Mouse (Mus musculus): ENCODE results near the gene Slc25a25. TPM values are rescaled to one million over a fixed set of nuclear protein-coding genes. Genes with fewer than 3 reads are reported as not detected.

Gene Slc25a25
- polyA plus RNA-seq, 1 experiment from 2014 or later: 24.6 TPM

- Histone ChIP-seq H3K27ac (peak overlapping the region; percentile 51; the same call in 1 of the 2 replicates), H3K9me3 (no peaks in the 10 kb centered on the region), H3K9ac (no peak overlapping the region), H3K4me1 (peaks cover 41% of the 10 kb centered on the region), H3K4me3 (no peak overlapping the region), H3K27me3 (no peaks in the 10 kb centered on the region), H3K4me2 (no peak overlapping the region), H3K36me3 (0 out of 2 replicates have a peak, but pooled peaks cover 6% of the 10 kb centered on the region)
- ATAC-seq (ENCODE audit: insufficient number of reproducible peaks, insufficient read depth, low FRiP score, low TSS enrichment, low read depth): no peak
- WGBS: 75% methylated on average over 1 of the region's 1 CpGs
Measured at GRCm38 (mm10) chr2:32440632-32441031, 10.6 kb downstream of the Slc25a25 start.

GRCm38 (mm10) chr2:32440164-32440563 lies 11.1 kb downstream of the Slc25a25 start:
- 67% methylated on average over 2 of the region's 2 CpGs for WGBS
- H3K27ac ChIP-seq: no peak overlapping the region
- 0 out of 2 replicates have a peak, but pooled peaks cover 4% of the 10 kb centered on the region for H3K36me3 ChIP-seq
- H3K4me3 ChIP-seq: no peak overlapping the region
- ATAC-seq (ENCODE audit: insufficient number of reproducible peaks, insufficient read depth, low FRiP score, low TSS enrichment, low read depth): no peak
- H3K4me1 ChIP-seq: peaks cover 38% of the 10 kb centered on the region
- no peak overlapping the region for H3K4me2 ChIP-seq
- no peak overlapping the region for H3K9ac ChIP-seq
- no peaks in the 10 kb centered on the region for H3K27me3 ChIP-seq
- H3K9me3 ChIP-seq: no peaks in the 10 kb centered on the region

GRCm38 (mm10) chr2:32439177-32439576 lies 12.1 kb downstream of the Slc25a25 start:
- ATAC-seq (ENCODE audit: insufficient number of reproducible peaks, insufficient read depth, low FRiP score, low TSS enrichment, low read depth): no peak
- Histone ChIP-seq H3K4me2 (no peak overlapping the region), H3K4me1 (peaks cover 38% of the 10 kb centered on the region), H3K9me3 (no peaks in the 10 kb centered on the region), H3K4me3 (no peak overlapping the region), H3K36me3 (no peaks in the 10 kb centered on the region), H3K9ac (no peak overlapping the region), H3K27ac (no peak overlapping the region), H3K27me3 (no peaks in the 10 kb centered on the region)
- WGBS: 32% methylated on average over 6 of the region's 6 CpGs

GRCm38 (mm10) chr2:32438733-32439132 lies 12.5 kb downstream of the Slc25a25 start:
- H3K9me3 ChIP-seq: no peaks in the 10 kb centered on the region
- no peak overlapping the region for H3K4me3 ChIP-seq
- ATAC-seq (ENCODE audit: insufficient number of reproducible peaks, insufficient read depth, low FRiP score, low TSS enrichment, low read depth): no peak
- no peak overlapping the region for H3K27ac ChIP-seq
- no peak overlapping the region for H3K9ac ChIP-seq
- H3K4me2 ChIP-seq: no peak overlapping the region
- no peaks in the 10 kb centered on the region for H3K36me3 ChIP-seq
- peaks cover 38% of the 10 kb centered on the region for H3K4me1 ChIP-seq
- 82% methylated on average over 3 of the region's 3 CpGs for WGBS
- H3K27me3 ChIP-seq: no peaks in the 10 kb centered on the region

- Histone ChIP-seq H3K4me3 (no peak overlapping the region), H3K36me3 (no peaks in the 10 kb centered on the region), H3K4me2 (no peak overlapping the region), H3K4me1 (peaks cover 38% of the 10 kb centered on the region), H3K27me3 (no peaks in the 10 kb centered on the region), H3K9ac (0 out of 2 replicates have a peak overlapping the region, but pooled peaks have one; percentile 11), H3K27ac (peak overlapping the region; percentile 24; the same call in 1 of the 2 replicates), H3K9me3 (no peaks in the 10 kb centered on the region)
- 59% methylated on average over 2 of the region's 2 CpGs for WGBS
- ATAC-seq (ENCODE audit: insufficient number of reproducible peaks, insufficient read depth, low FRiP score, low TSS enrichment, low read depth): no peak
Measured at GRCm38 (mm10) chr2:32437612-32438166, 13.6 kb downstream of the Slc25a25 start.

GRCm38 (mm10) chr2:32436686-32437372 lies 14.4 kb downstream of the Slc25a25 start:
- Histone ChIP-seq H3K36me3 (no peaks in the 10 kb centered on the region), H3K4me3 (no peak overlapping the region), H3K9me3 (no peaks in the 10 kb centered on the region), H3K9ac (0 out of 2 replicates have a peak overlapping the region, but pooled peaks have one; percentile 0), H3K27me3 (no peaks in the 10 kb centered on the region), H3K4me1 (peaks cover 38% of the 10 kb centered on the region), H3K4me2 (no peak overlapping the region), H3K27ac (peak overlapping the region; percentile 35)
- ATAC-seq (ENCODE audit: insufficient number of reproducible peaks, insufficient read depth, low FRiP score, low TSS enrichment, low read depth): no peak
- 70% methylated on average over 3 of the region's 3 CpGs for WGBS

- peak overlapping the region; percentile 85 for H3K27ac ChIP-seq
- no peaks in the 10 kb centered on the region for H3K27me3 ChIP-seq
- peaks cover 45% of the 10 kb centered on the region for H3K4me1 ChIP-seq
- H3K9me3 ChIP-seq: no peaks in the 10 kb centered on the region
- peak overlapping the region; percentile 79 for H3K4me2 ChIP-seq
- 0 out of 2 replicates have a peak, but pooled peaks cover 5% of the 10 kb centered on the region for H3K36me3 ChIP-seq
- H3K9ac ChIP-seq: peak overlapping the region; percentile 77
- ATAC-seq (ENCODE audit: insufficient number of reproducible peaks, insufficient read depth, low FRiP score, low TSS enrichment, low read depth): peak; percentile 84
- 6% methylated on average over 18 of the region's 18 CpGs for WGBS
- peak overlapping the region; percentile 52 for H3K4me3 ChIP-seq
Measured at GRCm38 (mm10) chr2:32430701-32431676, 20.3 kb downstream of the Slc25a25 start.

- 0 out of 2 replicates have a peak overlapping the region, but pooled peaks have one; percentile 52 for H3K4me3 ChIP-seq
- no peaks in the 10 kb centered on the region for H3K9me3 ChIP-seq
- peaks cover 58% of the 10 kb centered on the region for H3K4me1 ChIP-seq
- no peak for ATAC-seq (ENCODE audit: insufficient number of reproducible peaks, insufficient read depth, low FRiP score, low TSS enrichment, low read depth)
- no peaks in the 10 kb centered on the region for H3K27me3 ChIP-seq
- peak overlapping the region; percentile 88 for H3K27ac ChIP-seq
- WGBS: 74% methylated on average over 4 of the region's 4 CpGs
- 0 out of 2 replicates have a peak overlapping the region, but pooled peaks have one; percentile 11 for H3K9ac ChIP-seq
- H3K4me2 ChIP-seq: peak overlapping the region; percentile 79
- 0 out of 2 replicates have a peak, but pooled peaks cover 5% of the 10 kb centered on the region for H3K36me3 ChIP-seq
Measured at GRCm38 (mm10) chr2:32429215-32429891, 21.9 kb downstream of the Slc25a25 start.

- H3K36me3 ChIP-seq: 0 out of 2 replicates have a peak, but pooled peaks cover 5% of the 10 kb centered on the region
- peaks cover 69% of the 10 kb centered on the region for H3K4me1 ChIP-seq
- H3K9me3 ChIP-seq: no peaks in the 10 kb centered on the region
- WGBS: 43% methylated on average over 8 of the region's 8 CpGs
- no peaks in the 10 kb centered on the region for H3K27me3 ChIP-seq
- peak; percentile 68 for ATAC-seq (ENCODE audit: insufficient number of reproducible peaks, insufficient read depth, low FRiP score, low TSS enrichment, low read depth)
- H3K4me3 ChIP-seq: peak overlapping the region; percentile 12
- H3K9ac ChIP-seq: peak overlapping the region; percentile 40; the same call in 1 of the 2 replicates
- peak overlapping the region; percentile 79 for H3K4me2 ChIP-seq
- H3K27ac ChIP-seq: peak overlapping the region; percentile 88
Measured at GRCm38 (mm10) chr2:32428262-32428722, 23.0 kb downstream of the Slc25a25 start.

GRCm38 (mm10) chr2:32427720-32428119 lies 23.5 kb downstream of the Slc25a25 start:
- peaks cover 75% of the 10 kb centered on the region for H3K4me1 ChIP-seq
- H3K27ac ChIP-seq: peak overlapping the region; percentile 88
- no peak for ATAC-seq (ENCODE audit: insufficient number of reproducible peaks, insufficient read depth, low FRiP score, low TSS enrichment, low read depth)
- peak overlapping the region; percentile 6; the same call in 1 of the 2 replicates for H3K9ac ChIP-seq
- no peaks in the 10 kb centered on the region for H3K9me3 ChIP-seq
- no peaks in the 10 kb centered on the region for H3K27me3 ChIP-seq
- 43% methylated on average over 5 of the region's 5 CpGs for WGBS
- H3K4me2 ChIP-seq: peak overlapping the region; percentile 79
- 0 out of 2 replicates have a peak, but pooled peaks cover 5% of the 10 kb centered on the region for H3K36me3 ChIP-seq
- H3K4me3 ChIP-seq: no peak overlapping the region

All from embryonic facial prominence, embryonic 13.5 days (tissue).